Mouse (Mus musculus): ENCODE data around the gene Vash2. TPM values are rescaled to one million over a fixed set of nuclear protein-coding genes. Genes with fewer than 3 reads are reported as not detected.

Gene Vash2
- polyA plus RNA-seq, 1 experiment from 2014 or later, result 7.4 TPM

- DNase-seq (ENCODE audit: low spot score), result no peak
These were observed 2.1 kb downstream of the Vash2 start for GRCm38 (mm10) chr1:190976887-190977573.

GRCm38 (mm10) chr1:190974833-190975232 lies 4.3 kb downstream of the Vash2 start:
- DNase-seq (ENCODE audit: low spot score), result no peak

GRCm38 (mm10) chr1:190974191-190974590 lies 4.9 kb downstream of the Vash2 start:
- DNase-seq (ENCODE audit: low spot score), result no peak

- DNase-seq (ENCODE audit: low spot score), result no peak
These were observed 6.4 kb downstream of the Vash2 start for GRCm38 (mm10) chr1:190972612-190973192.

- DNase-seq (ENCODE audit: low spot score), result no peak
These were observed 7.1 kb downstream of the Vash2 start for GRCm38 (mm10) chr1:190971708-190972610.

- no peak for DNase-seq (ENCODE audit: low spot score)
These were observed 11.1 kb downstream of the Vash2 start for GRCm38 (mm10) chr1:190968010-190968409.

GRCm38 (mm10) chr1:190964992-190965780 lies 13.9 kb downstream of the Vash2 start:
- no peak for DNase-seq (ENCODE audit: low spot score)

- DNase-seq (ENCODE audit: low spot score), result no peak
These were observed 16.3 kb downstream of the Vash2 start for GRCm38 (mm10) chr1:190962760-190963159.

- DNase-seq (ENCODE audit: low spot score), result no peak
These were observed 20.3 kb downstream of the Vash2 start for GRCm38 (mm10) chr1:190958821-190959220.

GRCm38 (mm10) chr1:190953009-190953408 lies 26.1 kb downstream of the Vash2 start:
- DNase-seq (ENCODE audit: low spot score), result no peak

- DNase-seq (ENCODE audit: low spot score), result no peak
These were observed 28.1 kb downstream of the Vash2 start for GRCm38 (mm10) chr1:190951014-190951413.

GRCm38 (mm10) chr1:190948846-190949245 lies 30.2 kb downstream of the Vash2 start:
- DNase-seq (ENCODE audit: low spot score), result no peak

GRCm38 (mm10) chr1:190948439-190948838 lies 30.7 kb downstream of the Vash2 start:
- no peak for DNase-seq (ENCODE audit: low spot score)

- no peak for DNase-seq (ENCODE audit: low spot score)
These were observed 31.1 kb downstream of the Vash2 start for GRCm38 (mm10) chr1:190947986-190948385.

- peak; percentile 72 for DNase-seq (ENCODE audit: low spot score)
These were observed 34.9 kb downstream of the Vash2 start for GRCm38 (mm10) chr1:190944109-190944760.

GRCm38 (mm10) chr1:190939803-190940202 lies 39.3 kb downstream of the Vash2 start:
- no peak for DNase-seq (ENCODE audit: low spot score)

- no peak for DNase-seq (ENCODE audit: low spot score)
These were observed 48.9 kb downstream of the Vash2 start for GRCm38 (mm10) chr1:190930181-190930580.

- no peak for DNase-seq (ENCODE audit: low spot score)
These were observed 49.9 kb downstream of the Vash2 start for GRCm38 (mm10) chr1:190929010-190929695.

- peak; percentile 98 for DNase-seq (ENCODE audit: low spot score)
These were observed 50.6 kb downstream of the Vash2 start for GRCm38 (mm10) chr1:190928370-190929009.

Data from thymus, postnatal 0 days (tissue).